Mouse (Mus musculus): Measurements from ENCODE around the gene Nploc4.

- TF ChIP-seq POLR2A (IDR thresholded peaks at IDR 0.05; ENCODE audit: borderline replicate concordance, extremely low read depth, insufficient read depth, insufficient read length, poor library complexity, severe bottlenecking) (no peak), CTCF (IDR thresholded peaks at IDR 0.05; ENCODE audit: borderline replicate concordance, extremely low read depth, insufficient read depth, insufficient read length) (no peak)
These were observed 86.8 kb downstream of the Nploc4 start for GRCm38 (mm10) chr11:120350711-120351110.

All from brain, embryonic 14.5 days (tissue).